Mouse (Mus musculus): Measurements from ENCODE around the gene Gm3336. TPM values are rescaled to one million over a fixed set of nuclear protein-coding genes. Genes with fewer than 3 reads are reported as not detected.

Gene Gm3336
- total RNA-seq, 2 experiments from 2014 or later: not detected

- intact Hi-C loops (cut with DNase I): no loop called here
- no peak for DNase-seq (ENCODE audit: low spot score in 2 of 2)
These were observed 52.9 kb downstream of the Gm3336 start for GRCm38 (mm10) chr8:70771217-70771616.

- intact Hi-C loops (cut with DNase I): no loop called here
- no peak for DNase-seq (ENCODE audit: low spot score in 2 of 2)
These were observed 53.7 kb downstream of the Gm3336 start for GRCm38 (mm10) chr8:70772075-70772474.

Other genes starting within 250 kb of the Gm3336 start
- gene Klhl26, start 241.6 kb upstream of the Gm3336 start, total RNA-seq (2021): 10 to 100 TPM; 40.3 to 44.2 TPM
- 100 to 1,000 TPM; 264 to 286 TPM for gene Tmem59l, start 231.2 kb upstream of the Gm3336 start, total RNA-seq (2021)
- gene Crlf1, start 225.4 kb upstream of the Gm3336 start, total RNA-seq (2021): 1 to 10 TPM; 2.3 to 3.5 TPM
- 100 to 1,000 TPM; 104 TPM for gene Rex1bd, start 211.8 kb upstream of the Gm3336 start, total RNA-seq (2021)
- 100 to 1,000 TPM; 886 to 927 TPM for gene Uba52, start 207.7 kb upstream of the Gm3336 start, total RNA-seq (2021)
- gene Fkbp8, start 190.8 kb upstream of the Gm3336 start, total RNA-seq (2021): 100 to 1,000 TPM; 403 TPM
- 10 to 100 TPM; 43.1 to 47.7 TPM for gene Kxd1, start 190.6 kb upstream of the Gm3336 start, total RNA-seq (2021)
- 10 to 100 TPM; 15.1 to 17.7 TPM for gene Ell, start 179.1 kb upstream of the Gm3336 start, total RNA-seq (2021)
- 10 to 100 TPM; 51.9 to 52.1 TPM for gene Isyna1, start 124.2 kb upstream of the Gm3336 start, total RNA-seq (2021)
- gene Ssbp4, start 109.7 kb upstream of the Gm3336 start, total RNA-seq (2021): 100 to 1,000 TPM; 242 to 257 TPM
- gene Lrrc25, start 102.4 kb upstream of the Gm3336 start, total RNA-seq (2021): 1 to 10 TPM in 1 of 2 experiments, under 1 TPM in 1; 0.37 to 1.2 TPM
- gene Gdf15, start 86.1 kb upstream of the Gm3336 start, total RNA-seq (2021): not detected
- gene Pgpep1, start 58.2 kb upstream of the Gm3336 start, total RNA-seq (2021): 10 to 100 TPM; 12.7 to 18.1 TPM
- gene Lsm4, start 45.3 kb upstream of the Gm3336 start, total RNA-seq (2021): 10 to 100 TPM; 62.9 to 63.5 TPM
- gene Jund, start 19.6 kb upstream of the Gm3336 start, total RNA-seq (2021): 100 to 1,000 TPM; 209 to 225 TPM
- under 1 TPM; 0.18 to 0.30 TPM for gene Iqcn, start 15.1 kb upstream of the Gm3336 start, total RNA-seq (2021)
- 1 to 10 TPM; 1.6 to 1.7 TPM for gene Pde4c, start 5.2 kb downstream of the Gm3336 start, total RNA-seq (2021)
- 100 to 1,000 TPM; 830 to 904 TPM for gene Rab3a, start 36.1 kb downstream of the Gm3336 start, total RNA-seq (2021)
- 10 to 100 TPM; 34.5 to 43.2 TPM for gene Mpv17l2, start 42.4 kb downstream of the Gm3336 start, total RNA-seq (2021)
- gene Pik3r2, start 58.2 kb downstream of the Gm3336 start, total RNA-seq (2021): 100 to 1,000 TPM; 150 to 152 TPM
- 100 to 1,000 TPM; 298 to 350 TPM for gene Mast3, start 86.5 kb downstream of the Gm3336 start, total RNA-seq (2021)
- gene Il12rb1, start 89.9 kb downstream of the Gm3336 start, total RNA-seq (2021): under 1 TPM; 0.80 to 0.83 TPM
- gene Arrdc2, start 121.2 kb downstream of the Gm3336 start, total RNA-seq (2021): 10 to 100 TPM in 1 of 2 experiments, 1 to 10 TPM in 1; 9.5 to 12.2 TPM
- gene Kcnn1, start 144.7 kb downstream of the Gm3336 start, total RNA-seq (2021): 10 to 100 TPM; 19.1 to 20.9 TPM
- gene Ccdc124, start 155.4 kb downstream of the Gm3336 start, total RNA-seq (2021): 10 to 100 TPM; 88.0 to 95.9 TPM
- gene Slc5a5, start 174.2 kb downstream of the Gm3336 start, total RNA-seq (2021): 10 to 100 TPM in 1 of 2 experiments, 1 to 10 TPM in 1; 8.2 to 10.9 TPM
- gene Rpl18a, start 178.9 kb downstream of the Gm3336 start, total RNA-seq (2021): 100 to 1,000 TPM; 550 to 570 TPM
- gene Map1s, start 187.4 kb downstream of the Gm3336 start, total RNA-seq (2021): 10 to 100 TPM; 71.2 to 80.7 TPM